Mouse (Mus musculus): ENCODE data around the gene Med27.

Gene Med27

GRCm38 (mm10) chr2:29571921-29572700 is 225.5 kb downstream of the Med27 start:
- DNase-seq (ENCODE audit: low spot score) = peak; percentile 44

- peak; percentile 54 for DNase-seq (ENCODE audit: low spot score)
These were observed 226.3 kb downstream of the Med27 start for GRCm38 (mm10) chr2:29572811-29573427.

GRCm38 (mm10) chr2:29573591-29573990 is 227.0 kb downstream of the Med27 start:
- peak; percentile 92 for DNase-seq (ENCODE audit: low spot score)

- peak; percentile 79 for DNase-seq (ENCODE audit: low spot score)
These were observed 227.6 kb downstream of the Med27 start for GRCm38 (mm10) chr2:29574187-29574586.

Measured in embryo, embryonic 10.5 days (tissue).